Mouse (Mus musculus) frontal cortex, postnatal 25 days (tissue): ENCODE measurements around the gene Trp53i13.

Source experiments
- DNase-seq, 2 experiments: peaks; one replicate each; pipeline ENCODE4 v3.0.0; 2022; ENCODE audit warnings: low spot score in 2 of 2

Gene Trp53i13

DNA sequence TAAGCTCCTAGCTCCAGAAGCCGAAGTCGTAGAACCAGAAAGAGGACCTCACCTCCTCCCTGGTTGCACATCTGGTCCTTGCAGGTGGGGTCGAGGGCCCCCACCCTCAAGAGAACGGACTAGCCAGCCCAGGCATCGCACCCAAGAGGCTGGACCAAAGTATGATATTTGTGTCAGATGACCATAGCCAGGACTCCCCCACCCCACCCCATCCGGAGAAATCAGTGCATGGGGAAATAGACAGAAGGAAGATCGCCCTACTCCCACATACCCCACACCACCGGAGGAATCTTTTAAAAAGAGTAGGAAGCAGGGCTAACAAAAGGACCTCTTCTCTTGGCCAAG is 52.7 kb downstream of the Trp53i13 start:
- DNase-seq, result no peak

DNA sequence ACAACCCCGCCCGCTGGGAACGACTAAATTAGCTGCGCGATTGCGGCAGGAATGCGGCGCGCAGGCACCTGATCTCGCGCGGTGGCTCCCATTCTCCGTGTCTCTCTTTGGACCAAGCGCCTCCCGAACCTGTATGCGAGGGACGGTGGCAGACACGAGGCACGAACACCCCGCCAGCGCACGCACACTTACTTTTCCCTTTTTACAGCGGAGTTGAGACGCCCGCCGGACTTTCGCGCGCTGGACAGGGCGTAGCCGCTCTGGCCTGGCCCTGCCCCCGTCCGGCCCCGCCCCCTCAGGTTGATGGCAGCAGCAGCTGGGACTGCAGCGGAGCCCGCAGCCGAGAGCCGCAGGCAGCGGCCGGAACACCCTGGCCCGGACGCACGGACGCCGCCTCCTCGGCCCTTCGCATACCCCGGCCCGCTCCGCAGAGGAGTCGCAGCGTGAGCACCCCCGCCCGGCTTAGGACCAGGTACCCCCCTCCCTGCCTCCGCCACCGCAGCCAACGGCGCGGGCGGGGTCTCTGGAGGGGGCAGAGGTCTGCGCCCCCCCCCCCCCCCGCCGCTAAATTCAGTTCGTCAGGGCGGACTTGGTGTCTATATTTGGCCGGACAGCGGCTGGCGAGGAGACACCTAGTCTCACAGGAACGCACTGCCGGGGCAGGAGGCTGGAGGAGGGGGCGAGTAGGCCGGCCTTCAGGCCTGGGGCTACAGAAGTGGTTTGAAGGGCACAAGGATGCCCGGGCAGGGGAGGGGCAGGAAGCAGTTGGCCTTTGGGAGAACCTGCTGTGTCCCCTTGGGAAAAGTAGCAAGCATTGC is 53.3 kb downstream of the Trp53i13 start, which contains the start of gene Coro6:
Coro6 (plus strand) TSS at position 129 of the 818 bp plus-strand sequence.
- DNase-seq, result no peak

DNA sequence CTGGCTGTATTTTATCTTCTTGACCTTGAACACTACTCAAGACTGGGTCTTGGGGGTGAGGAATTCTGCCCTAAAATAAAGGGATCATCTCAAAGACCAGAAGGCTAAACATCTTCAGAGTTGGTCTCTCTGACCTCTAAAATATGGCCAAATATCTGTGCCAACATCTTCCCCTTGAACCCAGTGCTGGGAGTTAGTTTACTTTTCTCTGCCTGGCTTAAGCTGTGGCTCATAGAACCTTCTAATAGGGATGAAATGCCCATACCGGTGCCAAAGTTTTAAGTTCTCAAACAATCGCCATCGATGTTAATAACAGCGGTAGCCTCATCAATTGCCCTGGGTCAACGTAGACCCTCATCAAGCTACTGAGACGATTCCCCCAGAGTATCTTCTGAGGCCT is 53.9 kb downstream of the Trp53i13 start:
- DNase-seq, result no peak
